In the genomic region with DNA sequence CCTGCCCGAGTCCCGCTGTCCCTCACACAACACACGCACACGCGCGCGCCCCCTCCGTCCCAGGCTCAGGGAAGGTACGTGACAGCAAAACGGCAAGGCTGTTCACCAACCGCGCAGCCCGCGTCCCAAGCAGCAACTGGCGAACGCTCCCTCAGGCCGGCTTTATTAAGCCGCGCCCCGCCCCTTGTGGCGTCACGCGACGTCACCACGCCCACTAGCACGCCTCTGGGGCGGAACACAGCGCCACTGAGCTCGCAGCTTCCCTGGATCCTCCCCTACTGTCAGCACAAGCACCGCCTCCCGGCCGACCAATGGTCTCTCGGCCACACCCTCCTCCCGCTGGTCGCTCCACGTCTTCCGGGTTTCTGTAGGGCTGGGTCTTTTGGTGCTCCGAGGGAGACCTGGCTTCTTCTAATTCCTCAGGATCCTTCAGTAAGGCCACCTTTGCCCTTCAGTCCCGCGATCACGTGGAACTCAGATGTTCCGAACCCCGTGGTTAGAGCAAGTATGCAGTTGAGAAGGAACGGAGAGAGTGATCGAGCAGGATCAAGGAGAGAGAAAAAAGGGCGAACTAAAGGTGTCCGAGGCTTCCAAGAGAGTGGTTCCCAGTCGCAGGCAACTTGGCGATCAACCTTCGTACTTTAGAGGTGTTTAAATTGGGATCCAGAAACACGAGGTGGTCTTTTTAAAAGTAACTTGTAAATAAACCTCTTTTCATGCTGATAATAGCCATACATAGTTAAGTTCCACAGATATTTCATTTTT, we compare ENCODE assay signal across 8 mouse cellular contexts. TPM values are rescaled to one million over a fixed set of nuclear protein-coding genes. Genes with fewer than 3 reads are reported as not detected.
DNase-seq lines count a peak whose midpoint lies in the region; ATAC-seq lines count a peak whose summit lies in the region.

A gene (minus strand): TSS at position 164 of the 765 bp plus-strand sequence.

- 0 out of 2 replicates have a peak, but pooled peaks cover 3% of the 10 kb centered on the region for H3K4me1 ChIP-seq in lung, embryonic 16.5 days (replicated peaks; ENCODE audit: control insufficient read depth, insufficient read depth, low read length)

- no peaks in the 10 kb centered on the region for H3K27me3 ChIP-seq in lung, embryonic 16.5 days (ENCODE audit: control insufficient read depth, insufficient read depth, low read depth, low read length)

- peak within 1 kb of the TSS; percentile 75 for H3K4me3 ChIP-seq in lung, embryonic 16.5 days (ENCODE audit: low read length)

- peak; percentile 95 for DNase-seq in MEL-GATA-1-ER (ENCODE audit: extremely low read depth, low read depth)
- peak; percentile 99 for DNase-seq in cerebellum, adult 8-10 months
- peak; percentile 98 for DNase-seq in forelimb bud, embryonic 11.5 days (ENCODE audit: low read depth, low spot score)
- peak; percentile 92 for DNase-seq in layer of hippocampus, adult 9-10 months (ENCODE audit: low spot score)
- peak; percentile 99 for DNase-seq in ovary, postnatal 10 days (ENCODE audit: low spot score)
- peak; percentile 99 for DNase-seq in thymus, postnatal 10 days (ENCODE audit: low spot score in 2 of 2)

- under 1% methylated on average over 51 of the region's 51 CpGs for WGBS in lung, embryonic 16.5 days

- H3K9me3 ChIP-seq in lung, embryonic 16.5 days (ENCODE audit: control insufficient read depth, low read length) = no peaks in the 10 kb centered on the region

- H3K9ac ChIP-seq in lung, embryonic 16.5 days (ENCODE audit: low read length) = peak within 1 kb of the TSS; percentile 83

- H3K36me3 ChIP-seq in lung, embryonic 16.5 days (ENCODE audit: control insufficient read depth, insufficient read depth, low read length) = no peaks in the 10 kb centered on the region

- peak within 1 kb of the TSS; percentile 98 for H3K4me2 ChIP-seq in lung, embryonic 16.5 days (ENCODE audit: low read depth, low read length)

- peak; percentile 95 to 96 for ATAC-seq in hematopoietic stem cell, adult 5-6 weeks (replicated peaks in 1 of 2; ENCODE audit: insufficient read depth in 1 of 2, low FRiP score in 2 of 2, low TSS enrichment in 1 of 2, low read depth in 1 of 2, poor library complexity in 2 of 2, severe bottlenecking in 2 of 2)
- peak; percentile 100 for ATAC-seq in lung, embryonic 16.5 days (ENCODE audit: low read depth)

- peak within 1 kb of the TSS; percentile 86 for H3K27ac ChIP-seq in lung, embryonic 16.5 days (ENCODE audit: low read length)

RNA-seq across cellular contexts. Expression of the gene that starts here (rescaled TPM):
- total RNA-seq in hematopoietic stem cell, adult 5-6 weeks (2017) = 108 and 169 TPM in 2 replicates
- 12.0 and 14.2 TPM in 2 replicates for polyA plus RNA-seq in lung, embryonic 16.5 days (2015; fragmentation: Nextera tagmentation; extraction: Ambion mirVana)

Comparison
In these comparisons a context has a peak if more than half of its experiments do, and no peak if none do; other contexts are left out.
1. Peak in every context shown above with its lines: DNase-seq, ATAC-seq, H3K4me3 ChIP-seq and H3K27ac ChIP-seq.